Mouse (Mus musculus) naive thymus-derived CD4-positive, alpha-beta T cell, adult 2 months (primary cell): ENCODE measurements at regions not wholly inside any gene's neighbourhood (a gene's known extent, or its start where the extent isn't known, plus 50 kb on each side); places are given as distances from the start of the nearest gene placed in this dataset.
A peak's percentile ranks its signal among the peaks of the same experiment; 100 is the strongest.

Experiments
- DNase-seq: peaks from one replicate; pipeline ENCODE4 v3.0.0-alpha.2; 2011; ENCODE audit warnings: low read depth

DNA sequence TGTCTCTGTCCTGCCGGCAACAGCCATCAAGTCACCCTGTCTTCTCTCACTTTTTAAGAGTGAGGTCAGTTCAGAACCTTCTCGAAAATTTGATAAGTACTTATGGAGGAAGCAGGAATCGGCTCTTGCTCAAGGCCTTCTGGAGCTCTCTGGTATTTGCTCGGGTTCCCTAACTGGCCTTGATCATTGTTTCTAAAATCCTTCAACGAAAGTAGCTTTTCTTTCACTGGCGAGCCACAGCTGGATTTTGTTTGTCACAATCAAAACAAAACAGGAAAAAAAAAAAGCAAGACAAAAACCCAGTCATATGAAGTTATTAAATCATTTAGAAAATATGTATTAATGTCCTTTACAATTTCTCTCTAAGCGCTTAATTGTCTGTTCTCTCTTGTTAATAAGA, 156.6 kb upstream of the Tex13c2 start:
- no peak for DNase-seq

DNA sequence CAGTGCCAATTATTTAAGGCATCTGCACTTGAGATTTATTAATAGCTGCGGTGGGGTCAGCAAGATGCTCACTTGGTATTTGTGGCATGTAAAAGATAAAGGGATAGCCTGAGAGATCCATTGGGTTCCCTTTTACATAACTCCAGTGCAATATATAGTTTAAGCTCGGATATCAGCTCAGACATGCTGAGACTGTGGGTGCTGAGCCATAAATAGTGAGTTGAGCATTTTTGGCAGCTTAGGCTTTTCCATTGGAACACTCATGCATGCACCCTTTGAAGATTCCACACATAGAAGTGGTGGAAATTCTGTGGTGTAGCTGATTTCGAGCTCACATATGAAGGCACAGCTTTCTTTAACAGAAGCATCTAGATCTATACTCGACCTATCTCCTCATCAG, 155.9 kb upstream of the Tex13c2 start:
- DNase-seq, result no peak

DNA sequence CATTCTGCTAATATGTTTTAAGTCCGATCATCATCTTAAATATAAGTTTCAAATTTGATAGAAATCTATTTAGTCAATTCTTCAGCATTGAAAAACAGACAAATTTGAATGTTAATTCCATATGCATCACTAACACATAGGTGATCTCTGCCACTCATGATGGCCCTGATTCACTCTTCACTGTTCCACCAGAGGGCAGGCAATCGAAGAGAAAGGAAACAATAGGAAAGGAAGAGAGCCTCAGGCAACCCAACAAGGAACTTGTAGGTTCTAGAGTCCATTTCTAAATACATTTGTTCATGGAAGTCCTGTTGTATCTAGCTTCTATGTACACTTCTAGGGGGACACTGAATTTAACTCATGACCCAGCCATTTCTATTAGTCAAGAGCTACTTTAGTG, 154.7 kb upstream of the Tex13c2 start:
- peak; percentile 67 for DNase-seq

DNA sequence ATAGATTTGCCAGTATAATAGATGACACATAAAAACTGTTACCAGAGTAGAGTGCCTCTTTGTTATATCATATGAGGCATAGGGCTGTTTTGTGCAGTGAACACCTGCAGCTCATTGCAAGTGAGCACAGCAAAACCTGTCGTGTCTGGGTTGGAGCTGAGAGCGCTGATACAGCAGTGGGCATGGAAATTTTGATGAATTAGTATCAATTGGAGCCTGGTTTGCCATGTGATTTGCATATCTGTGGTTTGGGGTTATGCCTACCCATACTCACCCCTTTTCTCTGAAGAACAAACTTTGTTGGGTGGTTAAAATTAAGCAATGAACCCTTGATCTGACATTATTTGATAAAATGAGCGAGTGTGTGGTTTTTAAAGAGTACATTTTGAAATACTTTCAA, 152.7 kb upstream of the Tex13c2 start:
- DNase-seq, result no peak

DNA sequence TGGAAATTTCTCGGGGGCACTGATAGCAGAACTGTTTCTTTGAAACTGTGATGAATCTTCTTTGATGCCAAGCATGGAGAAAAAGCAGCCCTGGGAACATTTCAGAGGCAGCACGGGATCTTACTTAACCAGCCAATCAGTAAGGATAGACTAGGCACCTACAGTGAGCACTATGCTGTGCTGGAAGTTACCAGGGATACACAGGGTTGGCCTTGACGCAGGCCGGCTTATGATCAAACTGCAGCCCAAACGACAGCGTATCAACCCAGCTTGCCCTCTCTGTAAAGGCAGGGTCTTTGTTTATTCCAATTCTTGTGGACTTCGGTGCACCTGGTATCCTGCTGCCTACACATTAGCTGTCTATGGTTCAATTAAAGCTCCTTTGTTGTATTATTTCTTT, 147.1 kb upstream of the Tex13c2 start:
- DNase-seq, result no peak

DNA sequence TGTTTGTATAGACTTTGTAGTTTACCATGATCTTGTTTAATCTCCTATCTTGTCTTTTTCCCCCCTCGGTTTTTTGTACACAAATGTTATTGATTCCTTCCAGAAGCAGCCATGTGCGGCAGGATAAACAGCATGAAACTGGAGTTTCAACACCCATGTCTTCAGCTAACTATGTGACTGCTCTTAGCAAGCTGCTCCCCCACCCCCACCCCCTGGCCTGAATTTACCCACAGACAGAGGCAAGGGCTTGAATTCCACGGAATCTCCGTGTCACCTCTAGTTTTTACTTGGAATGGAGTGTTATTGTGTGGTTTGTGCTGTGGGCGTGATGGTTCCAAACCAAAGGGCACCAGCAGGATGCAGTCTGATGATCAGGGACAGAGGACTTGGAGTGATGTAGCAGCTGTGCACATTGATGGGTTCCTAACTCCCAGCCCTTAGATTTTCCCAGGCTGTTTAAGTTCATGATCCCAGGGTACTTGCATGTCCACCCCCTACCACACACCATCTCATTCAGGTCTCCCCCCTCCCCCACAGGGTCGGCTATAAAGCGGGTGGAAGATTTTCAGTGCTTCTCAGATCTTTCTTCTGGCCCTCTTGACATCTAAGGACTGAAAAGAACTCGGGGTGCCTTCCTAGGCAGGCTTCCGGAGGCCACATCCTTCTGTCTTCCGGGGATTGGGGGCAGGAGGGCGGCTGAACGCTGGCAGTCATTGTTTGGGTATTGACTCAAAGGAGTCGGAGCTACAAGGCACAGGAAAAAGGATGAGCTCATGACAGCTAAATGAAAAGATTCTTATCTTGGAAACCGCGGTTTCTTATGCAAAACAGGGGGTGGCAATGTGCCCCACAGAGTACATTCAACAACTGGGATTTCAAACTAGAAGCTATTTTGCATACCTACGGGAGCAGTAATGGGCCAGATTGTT, 146.3 kb upstream of the Tex13c2 start:
- DNase-seq, result peak; percentile 86

DNA sequence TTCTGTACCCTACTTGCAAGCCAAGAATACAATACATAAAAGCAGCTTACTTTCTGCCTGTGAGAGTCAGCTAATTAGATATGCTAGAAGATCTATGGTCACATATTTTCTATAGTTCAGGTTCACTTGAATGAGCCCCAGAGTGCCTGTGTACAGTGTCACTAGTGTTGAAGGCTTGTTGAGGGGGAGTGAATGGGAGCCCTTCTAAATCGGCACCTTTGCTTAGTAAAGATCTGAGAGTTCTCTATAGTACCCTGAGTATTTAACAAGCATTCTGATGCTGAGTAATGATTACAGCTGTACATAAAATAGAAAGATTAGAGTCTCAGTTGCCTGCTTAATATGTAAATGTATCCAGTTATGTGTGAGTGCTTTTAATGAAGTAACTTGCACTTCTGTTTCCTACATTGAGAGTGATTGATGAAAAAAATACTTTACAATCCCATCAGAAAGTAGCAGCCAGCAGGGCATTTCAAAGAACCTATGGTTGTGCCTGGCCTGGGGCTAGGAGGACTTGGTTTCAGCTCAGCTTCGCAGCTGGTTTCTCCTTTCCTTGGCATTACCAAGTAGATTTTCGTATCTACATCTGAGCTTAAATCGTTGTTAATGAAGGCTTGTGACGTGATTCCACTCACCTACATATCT, 136.8 kb upstream of the Tex13c2 start:
- DNase-seq, result no peak

DNA sequence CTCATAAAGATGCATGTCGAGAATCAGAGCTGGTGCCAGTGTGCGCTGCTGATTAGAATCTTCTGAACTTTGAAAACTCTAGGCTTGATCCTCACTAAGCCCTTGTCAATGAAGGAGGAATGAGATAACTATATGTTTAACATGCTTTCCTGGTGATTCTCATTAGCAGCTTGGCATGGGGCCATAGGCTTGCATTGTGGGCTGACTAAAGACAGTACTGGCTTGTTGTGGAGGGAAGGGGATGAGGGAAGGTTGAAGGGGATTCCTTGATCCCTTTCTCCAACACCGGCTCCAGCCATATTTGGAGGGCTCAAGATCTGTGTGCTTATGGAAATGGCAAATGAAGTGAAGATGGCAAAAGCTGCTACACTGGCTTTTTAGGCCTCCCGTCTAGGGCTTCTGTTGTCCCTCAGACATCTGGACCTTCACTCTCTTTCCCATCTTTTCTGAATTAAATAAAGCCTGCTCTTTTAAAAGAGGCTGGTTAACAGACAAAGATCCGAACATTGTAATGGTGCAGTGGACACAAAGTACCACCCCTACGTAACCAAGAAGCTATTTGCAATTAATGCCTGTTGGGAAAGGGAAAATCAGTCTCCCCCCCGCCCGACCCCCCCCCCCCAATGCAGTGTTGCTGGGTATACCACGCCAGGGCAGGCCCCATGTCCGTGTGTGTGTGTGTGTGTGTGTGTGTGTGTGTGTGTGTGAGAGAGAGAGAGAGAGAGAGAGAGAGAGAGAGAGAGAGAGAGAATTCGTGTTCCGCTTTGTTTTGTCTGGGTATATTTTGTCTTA, 129.9 kb upstream of the Tex13c2 start:
- no peak for DNase-seq

DNA sequence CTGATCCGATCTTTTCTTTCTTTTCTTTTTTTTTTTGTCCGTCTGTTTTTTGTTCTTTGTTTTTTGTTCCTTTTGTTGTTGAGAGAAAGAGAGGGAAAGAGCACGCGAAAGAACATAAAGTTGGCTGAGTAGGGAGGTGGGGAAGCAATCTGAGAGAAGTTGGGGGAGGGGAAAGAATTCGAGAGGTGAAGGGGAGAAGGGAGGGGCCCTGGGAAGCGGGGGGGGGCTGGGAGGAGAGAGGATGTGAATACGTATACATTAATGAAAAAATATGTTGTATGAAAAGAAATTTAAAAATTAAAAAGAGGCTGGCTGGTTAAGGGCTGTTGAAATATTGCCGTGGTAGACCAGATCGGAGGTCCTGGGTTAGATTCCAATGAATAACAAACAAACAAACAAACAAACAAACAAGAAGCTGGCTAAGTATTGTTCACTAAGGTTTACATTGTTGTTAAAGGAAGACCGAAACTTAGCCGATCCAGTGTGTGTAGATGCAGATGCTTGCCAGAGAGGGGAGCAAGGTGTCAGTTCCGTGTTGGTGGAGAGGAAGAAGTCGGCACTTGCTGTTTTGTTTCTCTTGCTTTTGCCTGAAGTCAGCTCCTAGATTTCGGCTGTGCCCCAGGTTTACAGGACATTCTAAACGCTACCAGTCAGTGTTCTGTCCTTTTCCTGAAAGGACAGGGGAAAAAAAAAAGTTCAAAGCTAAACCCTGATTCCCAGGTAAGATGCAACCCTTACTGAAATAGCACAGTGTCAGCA, 129.1 kb upstream of the Tex13c2 start:
- peak; percentile 75 for DNase-seq

DNA sequence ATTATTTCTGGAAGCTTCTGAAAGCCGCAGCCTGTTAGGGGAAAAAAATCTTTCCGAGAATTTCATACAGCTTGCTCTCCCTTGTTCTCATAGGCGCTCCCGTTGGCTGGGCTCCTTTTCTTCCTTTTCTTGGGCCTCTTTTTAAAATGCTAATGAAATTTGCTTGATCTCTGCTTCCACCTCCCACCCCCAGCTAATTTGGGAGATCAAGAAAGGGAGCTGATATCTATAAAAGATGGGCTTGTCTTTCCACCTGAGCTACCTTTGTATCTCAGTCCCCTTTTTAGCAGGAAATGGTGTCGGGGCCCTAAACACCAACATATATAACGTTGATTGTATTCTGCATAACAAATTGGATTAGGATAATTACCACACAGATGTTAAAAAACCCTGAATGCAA, 128.5 kb upstream of the Tex13c2 start:
- no peak for DNase-seq

DNA sequence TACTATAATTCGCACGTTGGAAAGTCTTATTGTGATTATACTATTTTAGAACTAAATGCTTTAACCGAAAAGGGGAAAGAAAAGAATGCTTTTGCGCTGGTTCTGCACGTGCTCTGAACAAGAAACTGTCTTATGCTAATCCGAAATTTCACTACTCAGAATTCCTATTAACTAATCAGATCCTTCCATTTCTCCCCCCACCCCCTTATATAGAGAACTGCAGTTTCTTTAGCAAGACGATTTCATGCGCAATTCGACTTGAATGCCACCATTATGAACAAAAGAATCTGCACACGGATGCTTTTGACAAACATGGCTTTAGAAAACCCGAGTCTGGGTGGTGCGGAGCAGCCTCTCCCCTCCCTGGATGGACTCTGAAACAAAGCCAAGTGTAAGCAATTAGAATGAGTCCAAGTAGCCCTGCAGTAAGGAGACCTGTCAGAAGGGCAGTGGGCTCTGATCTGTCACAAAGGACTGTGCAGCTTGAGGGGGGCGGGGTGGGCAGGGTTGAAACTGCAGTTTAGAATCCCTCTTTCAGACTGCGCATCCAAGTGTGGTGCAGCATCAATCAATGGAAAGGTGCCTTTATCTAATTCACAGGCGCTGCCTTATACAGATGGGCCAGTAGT, 128.0 kb upstream of the Tex13c2 start:
- DNase-seq, result no peak

DNA sequence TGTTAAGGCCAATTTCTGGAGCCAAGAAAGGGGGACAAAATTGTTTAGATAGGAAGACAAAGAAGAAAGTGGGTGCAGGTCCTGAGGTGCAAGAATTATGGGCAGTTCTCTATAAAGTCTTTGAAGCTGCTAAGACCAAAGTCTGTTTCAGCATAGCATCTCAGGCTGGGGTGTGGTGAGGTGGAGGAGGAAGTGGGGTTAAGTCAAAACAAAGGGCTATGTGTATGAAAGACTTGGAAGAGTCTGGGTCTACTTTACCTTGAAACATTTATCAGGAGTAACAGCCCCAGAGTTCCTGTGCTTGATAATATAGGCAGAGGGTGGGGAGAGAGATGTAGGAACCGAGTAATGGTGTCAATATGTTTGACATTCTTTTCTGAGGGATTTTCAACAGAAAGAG, 125.4 kb upstream of the Tex13c2 start:
- peak; percentile 42 for DNase-seq

DNA sequence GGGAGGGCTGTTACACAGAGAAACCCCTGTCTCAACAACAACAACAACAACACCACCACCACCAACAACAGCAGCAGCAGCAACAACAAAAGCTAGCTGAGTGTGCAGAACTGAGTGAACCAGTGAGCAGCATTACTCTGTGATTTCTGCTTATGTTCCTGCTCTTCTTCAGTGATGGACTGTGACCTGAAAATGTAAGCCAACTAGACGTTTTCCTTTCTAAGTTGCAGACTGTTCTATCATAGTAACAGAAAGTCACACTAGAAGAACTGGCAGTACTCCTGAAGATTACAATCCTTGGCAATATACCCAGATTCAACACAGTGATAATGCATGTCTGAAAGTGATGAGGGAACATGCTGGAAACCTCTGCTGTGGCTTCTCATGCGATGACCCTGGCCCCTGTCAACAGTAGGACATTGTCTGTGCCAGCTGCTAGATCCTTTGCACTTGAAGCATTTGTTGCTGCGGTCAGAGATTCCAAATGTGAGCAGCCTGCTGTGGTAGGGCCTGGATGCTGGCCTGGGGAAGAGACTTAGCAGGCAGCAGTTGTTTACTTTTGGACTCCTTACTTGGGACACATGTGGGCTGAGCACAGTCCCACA, 115.6 kb upstream of the Tex13c2 start:
- no peak for DNase-seq

DNA sequence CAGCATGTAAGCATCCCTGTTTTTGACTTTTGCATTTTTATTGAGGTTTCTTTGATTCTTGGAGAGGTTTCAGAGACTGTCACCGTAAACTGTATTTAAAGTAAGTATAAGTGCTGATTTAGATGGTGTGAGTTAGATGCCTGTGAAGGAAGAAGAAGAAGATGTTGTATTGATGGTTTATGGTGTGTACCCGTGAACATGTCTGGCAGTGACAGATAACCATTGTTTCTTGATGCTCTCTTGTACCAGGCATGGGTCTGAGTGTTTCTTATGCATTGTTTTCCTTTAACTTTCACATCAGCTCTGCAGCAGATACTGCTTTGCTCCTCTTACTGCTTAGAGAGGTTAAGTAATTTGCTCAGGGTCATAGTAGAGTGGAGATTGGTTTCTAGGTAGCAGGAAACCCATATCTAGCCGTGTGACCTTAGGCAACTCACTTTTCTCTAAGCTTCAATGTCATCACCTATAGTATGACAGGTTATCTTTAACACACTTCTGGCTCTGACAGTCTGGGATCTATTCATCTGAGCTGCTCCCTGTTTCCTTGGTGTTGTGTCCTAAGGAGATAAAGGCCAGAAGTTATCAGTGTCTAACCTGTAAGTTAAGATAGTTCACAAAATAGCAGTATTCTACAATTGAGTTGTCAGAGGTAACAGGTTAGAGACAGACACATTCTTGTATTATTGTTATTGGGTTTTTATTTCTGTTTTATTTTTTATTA, 95.5 kb upstream of the Tex13c2 start:
- no peak for DNase-seq

DNA sequence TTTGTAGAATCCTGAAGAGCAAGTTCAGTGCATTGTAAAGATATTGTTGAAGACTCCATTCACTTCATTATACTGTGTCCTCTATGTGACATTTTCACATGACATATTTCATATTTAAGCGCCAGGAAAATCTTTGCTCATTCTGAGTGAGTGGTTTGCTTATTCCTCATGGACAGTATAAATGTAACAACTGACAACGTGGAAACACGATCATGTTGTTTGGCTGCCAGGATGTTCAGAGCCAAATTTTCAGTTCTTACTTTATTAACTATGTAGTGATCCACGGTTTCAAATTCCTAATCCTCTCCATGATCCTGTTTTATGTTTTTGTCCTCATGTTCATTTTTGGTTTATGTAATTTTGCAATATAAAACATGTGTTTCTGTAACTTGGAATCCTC, 93.0 kb upstream of the Tex13c2 start:
- no peak for DNase-seq

DNA sequence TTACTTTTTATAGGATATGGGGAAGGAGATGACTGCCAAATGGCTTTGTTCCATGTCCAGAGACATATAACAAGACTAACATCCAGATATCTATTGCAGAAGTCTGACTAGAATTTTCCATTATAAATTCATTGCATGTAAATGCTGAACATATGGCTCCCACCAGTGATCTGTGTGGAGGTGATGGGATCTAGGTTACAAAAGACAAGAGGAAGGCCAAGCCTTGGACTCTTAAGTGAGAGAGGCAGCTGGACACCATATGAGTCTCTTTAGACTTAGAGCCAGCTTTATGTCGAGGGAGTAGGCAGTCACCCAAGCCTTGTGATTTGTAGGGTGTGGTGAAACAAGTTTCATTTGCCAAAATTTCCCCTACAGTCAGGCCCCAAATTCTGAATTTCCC, 90.7 kb upstream of the Tex13c2 start:
- DNase-seq, result no peak

DNA sequence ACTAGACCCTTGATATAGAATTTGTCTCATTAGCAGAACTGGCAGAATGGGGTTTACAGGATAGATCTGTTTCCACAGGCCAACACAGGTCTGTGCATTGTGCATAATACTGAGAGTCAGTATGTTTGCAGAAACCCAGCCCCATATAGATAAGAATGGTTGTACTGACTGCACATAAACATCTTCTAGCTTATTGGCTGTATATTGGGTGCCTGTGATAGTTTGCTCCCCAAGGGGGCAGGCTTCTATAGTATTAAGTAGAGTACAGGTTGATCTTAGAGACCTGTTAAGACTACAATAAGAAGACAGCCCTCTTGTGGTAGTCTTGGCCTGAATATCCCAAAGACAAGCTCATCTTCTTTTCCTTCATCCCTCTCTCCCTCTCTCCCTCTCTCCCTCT, 90.1 kb upstream of the Tex13c2 start:
- DNase-seq, result peak; percentile 70

DNA sequence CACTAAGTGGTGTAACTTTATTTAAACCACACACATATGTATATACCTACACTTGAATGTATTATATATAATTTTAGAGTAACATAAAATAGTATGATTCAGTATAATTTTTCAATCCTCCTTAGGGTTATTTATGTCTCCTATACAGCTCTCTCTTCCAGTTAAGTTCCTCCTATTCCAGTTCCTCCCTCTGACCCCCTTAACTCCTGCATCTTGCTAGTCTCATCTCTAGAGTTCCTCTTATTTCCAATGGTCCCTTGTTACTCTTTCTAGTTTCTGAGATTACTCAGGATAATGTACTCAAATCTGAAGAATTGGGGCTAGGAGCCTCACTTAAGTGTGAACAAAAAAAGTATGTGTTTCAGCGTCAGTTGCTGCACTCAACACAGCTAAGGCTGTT, 88.4 kb upstream of the Tex13c2 start:
- DNase-seq, result no peak

DNA sequence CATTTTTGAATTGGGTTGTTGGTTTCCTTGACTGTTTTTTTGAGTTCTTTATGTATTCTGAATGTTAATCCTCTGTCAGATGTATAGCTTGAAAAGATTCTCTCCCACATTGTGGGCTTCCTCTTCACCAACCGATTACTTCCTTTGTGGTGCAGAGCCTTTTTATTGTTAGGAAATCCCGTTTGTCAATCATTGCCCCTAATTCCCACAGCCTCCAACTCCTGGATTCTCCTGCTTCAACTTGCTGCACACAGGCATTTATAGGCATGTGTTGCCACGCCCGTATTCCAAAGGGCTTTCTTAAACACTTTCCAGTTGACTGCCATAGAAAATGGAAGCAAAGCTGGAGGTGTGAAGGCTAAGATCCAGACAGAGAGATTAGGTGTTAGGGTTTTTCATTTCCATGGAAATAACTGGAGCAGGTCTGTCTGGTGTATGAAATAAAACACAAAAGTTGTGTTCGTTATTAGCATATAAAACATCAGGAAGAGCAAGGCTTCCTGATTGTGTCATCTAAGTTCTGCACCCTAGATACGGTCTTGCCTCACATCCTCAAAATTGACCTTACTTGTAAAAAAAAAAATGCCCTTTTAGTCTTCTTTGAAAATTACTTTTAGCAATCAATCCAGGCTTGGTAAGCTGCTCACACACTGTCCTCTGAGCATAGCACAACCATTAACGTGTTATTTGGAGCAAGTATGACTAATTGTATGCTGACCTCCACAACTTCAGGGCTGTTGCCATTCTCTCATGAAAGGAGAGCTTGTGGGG, 87.7 kb upstream of the Tex13c2 start:
- DNase-seq, result peak; percentile 4

DNA sequence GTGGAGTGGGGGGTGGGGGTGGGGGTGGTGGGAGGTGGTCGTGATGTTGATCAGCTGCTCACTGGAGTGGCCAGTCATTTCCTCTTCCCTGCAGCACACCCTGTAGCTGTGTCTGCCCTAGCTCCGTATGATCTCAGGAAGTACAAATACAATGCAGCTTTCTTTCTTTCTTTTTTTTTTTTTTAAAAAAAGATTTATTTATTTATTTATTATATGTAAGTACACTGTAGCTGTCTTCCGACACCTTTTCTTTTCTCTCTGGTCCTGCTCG, 87.2 kb upstream of the Tex13c2 start:
- no peak for DNase-seq
